Mouse (Mus musculus): Measurements from ENCODE around the gene Vmn1r42.

- TF ChIP-seq CTCF (IDR thresholded peaks at IDR 0.05) (no peak), EP300 (IDR thresholded peaks at IDR 0.05) (no peak)
Observed at GRCm38 (mm10) chr6:89863792-89864191, 12.4 kb downstream of the Vmn1r42 start.

Data from lung, postnatal 0 days (tissue).